Mouse (Mus musculus): ENCODE results near the gene Tbx4.

DNA sequence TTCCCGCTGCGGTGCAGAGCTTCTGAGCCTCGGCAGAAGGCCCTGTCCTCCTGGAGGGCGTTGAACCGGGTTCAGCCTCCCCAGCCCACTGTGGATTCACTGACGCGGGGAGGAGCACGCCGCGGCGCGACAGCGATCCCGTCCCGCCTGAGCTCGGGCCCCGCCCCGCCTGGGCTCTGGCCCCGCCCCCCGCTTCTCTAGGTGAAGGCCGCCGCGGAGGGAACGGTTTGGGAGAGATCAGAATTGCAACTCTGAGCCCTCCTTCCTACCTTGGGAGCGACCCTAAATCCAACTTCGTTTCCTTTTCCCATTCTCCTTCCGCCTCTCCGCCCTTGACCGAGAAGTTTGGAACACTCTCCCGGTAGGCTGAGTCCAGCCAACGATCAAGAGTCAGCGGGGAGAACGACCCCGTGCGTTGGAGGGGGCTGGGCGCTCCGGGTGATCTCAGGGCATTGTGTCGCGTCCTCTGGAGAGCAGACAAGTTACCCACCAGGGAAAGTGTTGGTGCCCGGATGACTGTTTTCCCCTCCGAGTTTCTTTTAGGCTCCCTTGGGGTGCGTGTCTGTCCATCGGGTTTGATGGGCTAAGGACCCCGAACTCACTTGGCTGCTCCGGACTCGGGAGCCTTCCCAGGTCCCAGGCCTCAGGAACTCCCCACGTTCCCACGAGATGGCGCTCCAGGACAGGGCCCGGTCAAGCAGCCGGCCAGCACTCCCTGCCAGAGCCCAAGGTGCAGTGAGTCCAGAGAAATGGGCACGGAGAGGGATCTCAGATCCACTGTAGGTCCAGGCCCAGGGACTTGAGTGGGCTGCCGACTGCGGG lies 41.9 kb upstream of the Tbx4 start:
- no peak for TF ChIP-seq USF1 (IDR thresholded peaks at IDR 0.05; ENCODE audit: low read depth)
- peak; percentile 91 for TF ChIP-seq CTCF (IDR thresholded peaks at IDR 0.05; ENCODE audit: control insufficient read depth, insufficient read depth, insufficient read length)
- no peak for TF ChIP-seq MYOD1 (IDR thresholded peaks at IDR 0.05; ENCODE audit: control insufficient read depth, insufficient read length, low read depth)
- TF ChIP-seq CEBPB (IDR thresholded peaks at IDR 0.05; ENCODE audit: low read depth), result no peak

Data from C2C12 (cell line).